Mouse (Mus musculus) embryonic facial prominence, embryonic 11.5 days (tissue): ENCODE results near the gene Aldh1a2. TPM values are rescaled to one million over a fixed set of nuclear protein-coding genes. Genes with fewer than 3 reads are reported as not detected.

Experiments
- ATAC-seq: fragments of 200-750 bp; cut with Nextera tagmentation; replicated peaks from 2 replicates; pipeline ENCODE4 v1.8.0; 2017; ENCODE audit warnings: low read depth; ENCODE audit not compliant: insufficient number of reproducible peaks, low FRiP score, low TSS enrichment
- DNase-seq: peaks from one replicate; pipeline ENCODE4 v3.0.0-alpha.2; 2015; ENCODE audit warnings: low spot score
- H3K27ac ChIP-seq: fragments of 300-500 bp; sonication (generic); replicated peaks from 2 replicates; pipeline ENCODE4 v1.5.1; 2014; ENCODE audit warnings: mild to moderate bottlenecking, low read depth, low read length, control low read depth
- H3K27me3 ChIP-seq: fragments of 300-500 bp; sonication (generic); 2 replicates; pipeline ENCODE4 v1.6.1; 2014; ENCODE audit warnings: mild to moderate bottlenecking, low read length, moderate library complexity, mixed read lengths; ENCODE audit not compliant: control insufficient read depth, insufficient read depth
- H3K36me3 ChIP-seq: fragments of 300-500 bp; sonication (generic); replicated peaks from 2 replicates; pipeline ENCODE4 v1.6.1; 2014; ENCODE audit warnings: low read depth, mild to moderate bottlenecking, low read length, moderate library complexity, mixed read lengths; ENCODE audit not compliant: control insufficient read depth, insufficient read depth
- H3K4me1 ChIP-seq: fragments of 300-500 bp; sonication (generic); 2 replicates; pipeline ENCODE4 v1.6.1; 2014; ENCODE audit warnings: low read length, mixed read lengths; ENCODE audit not compliant: control insufficient read depth, insufficient read depth
- H3K4me2 ChIP-seq: fragments of 300-500 bp; sonication (generic); 2 replicates; pipeline ENCODE4 v1.6.1; 2014; ENCODE audit warnings: low read depth, mild to moderate bottlenecking, control low read depth, low read length, moderate library complexity
- H3K4me3 ChIP-seq: fragments of 300-500 bp; sonication (generic); 2 replicates; pipeline ENCODE4 v1.5.1; 2014; ENCODE audit warnings: low read depth, low read length, control low read depth
- H3K9ac ChIP-seq: fragments of 300-500 bp; sonication (generic); replicated peaks from 2 replicates; pipeline ENCODE4 v1.6.1; 2014; ENCODE audit warnings: mild to moderate bottlenecking, control low read depth, low read length
- H3K9me3 ChIP-seq: fragments of 300-500 bp; sonication (generic); replicated peaks from 2 replicates; pipeline ENCODE4 v1.6.1; 2016; ENCODE audit warnings: mild to moderate bottlenecking, low read length, inconsistent platforms, mixed read lengths; ENCODE audit not compliant: control insufficient read depth
- WGBS: fragments of 180-500 bp; shearing (Covaris S2); extraction: QIAGEN DNeasy Blood & Tissue Kit; methylation state at CpG from one replicate; pipeline ENCODE4 v1.1.7; 2014; 5-methylcytosine and 5-hydroxymethylcytosine counted together
- polyA plus RNA-seq: library from polyadenylated mRNA; unstranded; fragments of >200 nt; fragmentation: Nextera tagmentation; extraction: Ambion mirVana; gene quantifications from 2 replicates; pipeline ENCODE4 v1.2.1, GENCODE M21; 2014

Aldh1a2 gene
- polyA plus RNA-seq, 1 experiment from 2014 or later, result 39.1 TPM

DNA sequence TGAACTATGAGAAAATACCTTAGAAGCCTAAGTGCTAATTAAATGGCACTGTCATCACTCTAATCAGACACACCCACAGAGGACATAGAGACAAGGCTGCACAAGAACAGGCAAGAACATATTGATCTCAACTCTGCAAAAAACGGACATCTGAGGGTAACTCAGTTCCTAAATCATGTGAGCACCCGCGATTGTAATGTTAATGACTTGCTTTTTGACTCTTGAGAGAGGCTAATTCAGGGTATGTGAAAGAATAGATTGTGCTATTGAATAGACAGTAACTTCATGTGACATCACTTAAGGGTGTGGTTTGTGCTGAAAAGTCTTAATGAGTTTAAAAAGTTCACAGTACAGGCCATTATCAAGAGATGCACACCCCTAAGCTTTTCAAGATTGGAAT, 116.1 kb downstream of the Aldh1a2 start:
- no peak overlapping the region for H3K4me2 ChIP-seq
- H3K36me3 ChIP-seq, result no peaks in the 10 kb centered on the region
- 67% methylated on average over 3 of the region's 3 CpGs for WGBS
- H3K4me3 ChIP-seq, result no peak overlapping the region
- H3K9me3 ChIP-seq, result no peaks in the 10 kb centered on the region
- no peaks in the 10 kb centered on the region for H3K27me3 ChIP-seq
- no peak overlapping the region for H3K9ac ChIP-seq
- no peak overlapping the region for H3K27ac ChIP-seq
- ATAC-seq (no peak), DNase-seq (no peak)
- H3K4me1 ChIP-seq, result no peaks in the 10 kb centered on the region

DNA sequence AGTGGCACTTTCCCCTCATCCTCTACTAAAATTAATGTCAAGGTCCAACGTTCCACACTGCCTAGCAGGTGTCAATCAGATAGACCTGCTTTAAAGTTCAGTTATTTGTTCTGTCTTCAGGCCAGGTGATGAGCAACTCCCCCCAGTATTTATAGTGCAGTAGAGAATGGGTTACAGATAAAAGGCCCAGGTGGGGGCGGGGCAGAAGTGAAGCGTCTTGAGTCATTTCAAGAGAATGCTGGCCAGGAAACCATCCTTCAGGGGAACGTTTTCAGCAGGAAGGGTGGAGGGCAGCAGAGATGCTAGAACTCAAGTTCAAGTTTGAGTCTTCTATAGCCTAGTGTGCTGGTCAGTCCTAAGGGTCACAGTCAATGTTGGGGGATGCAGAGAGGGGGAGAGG, 121.1 kb downstream of the Aldh1a2 start:
- 54% methylated on average over 4 of the region's 4 CpGs for WGBS
- Histone ChIP-seq H3K4me1 (no peaks in the 10 kb centered on the region), H3K4me2 (no peak overlapping the region), H3K27ac (no peak overlapping the region), H3K9ac (no peak overlapping the region), H3K9me3 (no peaks in the 10 kb centered on the region), H3K27me3 (no peaks in the 10 kb centered on the region), H3K36me3 (no peaks in the 10 kb centered on the region), H3K4me3 (no peak overlapping the region)
- no peak for DNase-seq
- no peak for ATAC-seq

GRCm38 (mm10) chr9:71337425-71337824, 121.8 kb downstream of the Aldh1a2 start:
- no peak overlapping the region for H3K4me2 ChIP-seq
- H3K4me3 ChIP-seq, result no peak overlapping the region
- H3K27ac ChIP-seq, result no peak overlapping the region
- H3K36me3 ChIP-seq, result no peaks in the 10 kb centered on the region
- H3K27me3 ChIP-seq, result no peaks in the 10 kb centered on the region
- WGBS, result 33% methylated on average over 3 of the region's 3 CpGs
- no peaks in the 10 kb centered on the region for H3K9me3 ChIP-seq
- DNase-seq, result peak; percentile 87
- H3K9ac ChIP-seq, result no peak overlapping the region
- no peak for ATAC-seq
- no peaks in the 10 kb centered on the region for H3K4me1 ChIP-seq

GRCm38 (mm10) chr9:71340116-71340515, 124.5 kb downstream of the Aldh1a2 start:
- H3K9me3 ChIP-seq, result no peaks in the 10 kb centered on the region
- DNase-seq (no peak), ATAC-seq (no peak)
- H3K4me2 ChIP-seq, result no peak overlapping the region
- H3K4me3 ChIP-seq, result no peak overlapping the region
- no peak overlapping the region for H3K9ac ChIP-seq
- H3K4me1 ChIP-seq, result no peaks in the 10 kb centered on the region
- no peak overlapping the region for H3K27ac ChIP-seq
- H3K36me3 ChIP-seq, result no peaks in the 10 kb centered on the region
- WGBS, result 52% methylated on average over 5 of the region's 5 CpGs
- H3K27me3 ChIP-seq, result no peaks in the 10 kb centered on the region

Other genes with a start within 250 kb of the Aldh1a2 start
- 0.17 TPM in 2 replicates for gene Aqp9, start 47.1 kb upstream of the Aldh1a2 start, polyA plus RNA-seq